Mouse (Mus musculus): ENCODE measurements around the gene Acan. TPM values are rescaled to one million over a fixed set of nuclear protein-coding genes. Genes with fewer than 3 reads are reported as not detected.

Gene Acan
- polyA plus RNA-seq, 1 experiment from 2014 or later: 0.31 TPM

GRCm38 (mm10) chr7:79130843-79131444 lies 77.7 kb downstream of the Acan start, which contains the start of gene Hapln3:
Hapln3 (minus strand) TSS chr7:79131018.
- peak within 1 kb of the TSS; percentile 60 for H3K4me2 ChIP-seq (replicated peaks; ENCODE audit: low read depth, low read length)
- peak within 1 kb of the TSS; percentile 39 for H3K4me3 ChIP-seq (ENCODE audit: low read length)
- H3K27ac ChIP-seq (ENCODE audit: low read length): no peak within 1 kb of the TSS
- 2% methylated on average over 19 of the region's 19 CpGs for WGBS
- peak within 1 kb of the TSS; percentile 51 for H3K9ac ChIP-seq (replicated peaks; ENCODE audit: low read length)
- ATAC-seq (ENCODE audit: low FRiP score, low TSS enrichment): peak; percentile 47
- H3K9me3 ChIP-seq (ENCODE audit: low read length): no peaks in the 10 kb centered on the region
- peaks cover 35% of the 10 kb centered on the region for H3K4me1 ChIP-seq (ENCODE audit: insufficient read depth, low read length)
- H3K36me3 ChIP-seq (ENCODE audit: insufficient read depth, low read length): peaks cover 22% of the 10 kb centered on the region
- 0 out of 2 replicates have a peak, but pooled peaks cover 2% of the 10 kb centered on the region for H3K27me3 ChIP-seq (ENCODE audit: insufficient read depth, low read length)

GRCm38 (mm10) chr7:79133391-79133790 lies 80.1 kb downstream of the Acan start:
- ATAC-seq (ENCODE audit: low FRiP score, low TSS enrichment): no peak
- Histone ChIP-seq H3K27me3 (ENCODE audit: insufficient read depth, low read length) (0 out of 2 replicates have a peak, but pooled peaks cover 2% of the 10 kb centered on the region), H3K36me3 (ENCODE audit: insufficient read depth, low read length) (peaks cover 37% of the 10 kb centered on the region), H3K4me3 (ENCODE audit: low read length) (no peak overlapping the region), H3K9ac (replicated peaks; ENCODE audit: low read length) (no peak overlapping the region), H3K4me1 (ENCODE audit: insufficient read depth, low read length) (peaks cover 35% of the 10 kb centered on the region), H3K27ac (ENCODE audit: low read length) (no peak overlapping the region), H3K9me3 (ENCODE audit: low read length) (no peaks in the 10 kb centered on the region), H3K4me2 (replicated peaks; ENCODE audit: low read depth, low read length) (no peak overlapping the region)
- 29% methylated on average over 6 of the region's 6 CpGs for WGBS

- 58% methylated on average over 6 of the region's 6 CpGs for WGBS
- Histone ChIP-seq H3K27me3 (ENCODE audit: insufficient read depth, low read length) (no peaks in the 10 kb centered on the region), H3K9ac (replicated peaks; ENCODE audit: low read length) (no peak overlapping the region), H3K9me3 (ENCODE audit: low read length) (no peaks in the 10 kb centered on the region), H3K36me3 (ENCODE audit: insufficient read depth, low read length) (peaks cover 47% of the 10 kb centered on the region), H3K27ac (ENCODE audit: low read length) (no peak overlapping the region), H3K4me2 (replicated peaks; ENCODE audit: low read depth, low read length) (no peak overlapping the region), H3K4me3 (ENCODE audit: low read length) (no peak overlapping the region), H3K4me1 (ENCODE audit: insufficient read depth, low read length) (no peaks in the 10 kb centered on the region)
- ATAC-seq (ENCODE audit: low FRiP score, low TSS enrichment): no peak
Measured at GRCm38 (mm10) chr7:79139328-79139824, 86.1 kb downstream of the Acan start.

GRCm38 (mm10) chr7:79139891-79140591 lies 86.8 kb downstream of the Acan start:
- Histone ChIP-seq H3K9ac (replicated peaks; ENCODE audit: low read length) (no peak overlapping the region), H3K36me3 (ENCODE audit: insufficient read depth, low read length) (peaks cover 43% of the 10 kb centered on the region), H3K4me1 (ENCODE audit: insufficient read depth, low read length) (no peaks in the 10 kb centered on the region), H3K27me3 (ENCODE audit: insufficient read depth, low read length) (no peaks in the 10 kb centered on the region), H3K27ac (ENCODE audit: low read length) (no peak overlapping the region), H3K4me2 (replicated peaks; ENCODE audit: low read depth, low read length) (no peak overlapping the region), H3K9me3 (ENCODE audit: low read length) (no peaks in the 10 kb centered on the region), H3K4me3 (ENCODE audit: low read length) (no peak overlapping the region)
- ATAC-seq (ENCODE audit: low FRiP score, low TSS enrichment): no peak
- WGBS: 60% methylated on average over 4 of the region's 4 CpGs

- no peak for ATAC-seq (ENCODE audit: low FRiP score, low TSS enrichment)
- Histone ChIP-seq H3K9me3 (ENCODE audit: low read length) (no peaks in the 10 kb centered on the region), H3K4me2 (replicated peaks; ENCODE audit: low read depth, low read length) (no peak overlapping the region), H3K36me3 (ENCODE audit: insufficient read depth, low read length) (peaks cover 34% of the 10 kb centered on the region), H3K9ac (replicated peaks; ENCODE audit: low read length) (no peak overlapping the region), H3K27me3 (ENCODE audit: insufficient read depth, low read length) (no peaks in the 10 kb centered on the region), H3K4me3 (ENCODE audit: low read length) (no peak overlapping the region), H3K27ac (ENCODE audit: low read length) (no peak overlapping the region), H3K4me1 (ENCODE audit: insufficient read depth, low read length) (no peaks in the 10 kb centered on the region)
- WGBS: 42% methylated on average over 8 of the region's 8 CpGs
Measured at GRCm38 (mm10) chr7:79140897-79141296, 87.6 kb downstream of the Acan start.

GRCm38 (mm10) chr7:79147011-79147837 lies 93.9 kb downstream of the Acan start:
- H3K9me3 ChIP-seq (ENCODE audit: low read length): no peaks in the 10 kb centered on the region
- peak overlapping the region; percentile 41; the same call in 1 of the 2 replicates for H3K27ac ChIP-seq (ENCODE audit: low read length)
- peak overlapping the region; percentile 74 for H3K4me2 ChIP-seq (replicated peaks; ENCODE audit: low read depth, low read length)
- peak overlapping the region; percentile 71 for H3K9ac ChIP-seq (replicated peaks; ENCODE audit: low read length)
- ATAC-seq (ENCODE audit: low FRiP score, low TSS enrichment): peak; percentile 32; the same call in 1 of the 2 replicates
- H3K36me3 ChIP-seq (ENCODE audit: insufficient read depth, low read length): peaks cover 11% of the 10 kb centered on the region
- no peaks in the 10 kb centered on the region for H3K27me3 ChIP-seq (ENCODE audit: insufficient read depth, low read length)
- 30% methylated on average over 12 of the region's 12 CpGs for WGBS
- H3K4me3 ChIP-seq (ENCODE audit: low read length): peak overlapping the region; percentile 61
- H3K4me1 ChIP-seq (ENCODE audit: insufficient read depth, low read length): peaks cover 21% of the 10 kb centered on the region

- H3K27ac ChIP-seq (ENCODE audit: low read length): peak overlapping the region; percentile 69
- H3K9ac ChIP-seq (replicated peaks; ENCODE audit: low read length): peak overlapping the region; percentile 71
- no peaks in the 10 kb centered on the region for H3K27me3 ChIP-seq (ENCODE audit: insufficient read depth, low read length)
- peak; percentile 28; the same call in 1 of the 2 replicates for ATAC-seq (ENCODE audit: low FRiP score, low TSS enrichment)
- no peaks in the 10 kb centered on the region for H3K9me3 ChIP-seq (ENCODE audit: low read length)
- peak overlapping the region; percentile 61 for H3K4me3 ChIP-seq (ENCODE audit: low read length)
- peak overlapping the region; percentile 74 for H3K4me2 ChIP-seq (replicated peaks; ENCODE audit: low read depth, low read length)
- peaks cover 21% of the 10 kb centered on the region for H3K4me1 ChIP-seq (ENCODE audit: insufficient read depth, low read length)
- peaks cover 6% of the 10 kb centered on the region for H3K36me3 ChIP-seq (ENCODE audit: insufficient read depth, low read length)
- 2% methylated on average over 20 of the region's 20 CpGs for WGBS
Measured at GRCm38 (mm10) chr7:79147931-79148653, 94.8 kb downstream of the Acan start.

- Histone ChIP-seq H3K4me3 (ENCODE audit: low read length) (peak within 1 kb of the TSS; percentile 61), H3K9ac (replicated peaks; ENCODE audit: low read length) (peak within 1 kb of the TSS; percentile 71), H3K36me3 (ENCODE audit: insufficient read depth, low read length) (peaks cover 5% of the 10 kb centered on the region), H3K9me3 (ENCODE audit: low read length) (no peaks in the 10 kb centered on the region), H3K4me1 (ENCODE audit: insufficient read depth, low read length) (peaks cover 21% of the 10 kb centered on the region), H3K4me2 (replicated peaks; ENCODE audit: low read depth, low read length) (peak within 1 kb of the TSS; percentile 74), H3K27me3 (ENCODE audit: insufficient read depth, low read length) (no peaks in the 10 kb centered on the region), H3K27ac (ENCODE audit: low read length) (peak within 1 kb of the TSS; percentile 69)
- WGBS: 0% methylated on average over 37 of the region's 39 CpGs
- ATAC-seq (ENCODE audit: low FRiP score, low TSS enrichment): peak; percentile 96
Measured at GRCm38 (mm10) chr7:79148711-79149266, 95.5 kb downstream of the Acan start, which contains the start of gene Mfge8. Mfge8 (minus strand) TSS chr7:79149060.

- H3K36me3 ChIP-seq (ENCODE audit: insufficient read depth, low read length): no peaks in the 10 kb centered on the region
- 70% methylated on average over 6 of the region's 6 CpGs for WGBS
- H3K9me3 ChIP-seq (ENCODE audit: low read length): no peaks in the 10 kb centered on the region
- H3K4me2 ChIP-seq (replicated peaks; ENCODE audit: low read depth, low read length): peak overlapping the region; percentile 74
- H3K4me1 ChIP-seq (ENCODE audit: insufficient read depth, low read length): peaks cover 21% of the 10 kb centered on the region
- no peaks in the 10 kb centered on the region for H3K27me3 ChIP-seq (ENCODE audit: insufficient read depth, low read length)
- H3K4me3 ChIP-seq (ENCODE audit: low read length): no peak overlapping the region
- ATAC-seq (ENCODE audit: low FRiP score, low TSS enrichment): no peak
- H3K9ac ChIP-seq (replicated peaks; ENCODE audit: low read length): no peak overlapping the region
- H3K27ac ChIP-seq (ENCODE audit: low read length): no peak overlapping the region
Measured at GRCm38 (mm10) chr7:79149522-79149921, 96.2 kb downstream of the Acan start.
